23 mouse cellular contexts compared by ENCODE assay signal in genomic region chr1:54911256-54911610, GRCm38 (mm10). TPM values are rescaled to one million over a fixed set of nuclear protein-coding genes. Genes with fewer than 3 reads are reported as not detected.
DNase-seq lines count a peak whose midpoint lies in the region; ATAC-seq and TF ChIP-seq lines count a peak whose summit lies in the region.
"Had no signal": no experiment of that assay in that cellular context is flagged by ENCODE, and none has a peak within 500 bp of the region (broad histone marks: within the 10 kb centered on the region; RNA-seq: fewer than 3 reads in every experiment).

No protein-coding gene starts in this region.

- no peaks in the 10 kb centered on the region for H3K36me3 ChIP-seq in liver, postnatal 0 days (replicated peaks; ENCODE audit: insufficient read depth, low read length)
- no peaks in the 10 kb centered on the region for H3K36me3 ChIP-seq in liver, embryonic 12.5 days
- no peaks in the 10 kb centered on the region for H3K36me3 ChIP-seq in embryonic facial prominence, embryonic 10.5 days (replicated peaks)
- H3K36me3 ChIP-seq in macrophage (ENCODE audit: inconsistent target) = no peaks in the 10 kb centered on the region
- no peaks in the 10 kb centered on the region for H3K36me3 ChIP-seq in midbrain, embryonic 14.5 days (ENCODE audit: control insufficient read depth, insufficient read depth, low read length)
- H3K36me3 ChIP-seq: embryonic facial prominence, embryonic 13.5 days; G1E; heart, embryonic 15.5 days; hindbrain, embryonic 10.5 days had no signal

- H3K27ac ChIP-seq in liver, postnatal 0 days (ENCODE audit: low read depth) = peak overlapping the region; percentile 49; the same call in 1 of the 2 replicates
- H3K27ac ChIP-seq in liver, embryonic 12.5 days = no peak overlapping the region
- peak overlapping the region; percentile 79; the same call in 1 of the 2 replicates for H3K27ac ChIP-seq in bone marrow, adult 2 months (ENCODE audit: control insufficient read depth, insufficient read depth, low read depth, low read length, poor library complexity)
- H3K27ac ChIP-seq in embryonic facial prominence, embryonic 10.5 days (replicated peaks) = 0 out of 2 replicates have a peak overlapping the region, but pooled peaks have one; percentile 35
- peak overlapping the region; percentile 12; the same call in 1 of the 2 replicates for H3K27ac ChIP-seq in macrophage
- no peak overlapping the region for H3K27ac ChIP-seq in midbrain, embryonic 14.5 days (replicated peaks; ENCODE audit: low read depth, low read length)
- H3K27ac ChIP-seq: embryonic facial prominence, embryonic 13.5 days; forebrain, embryonic 13.5 days; hindbrain, embryonic 10.5 days; hindbrain, embryonic 14.5 days had no signal

- no peak overlapping the region for H3K9ac ChIP-seq in liver, postnatal 0 days (replicated peaks)
- no peak overlapping the region for H3K9ac ChIP-seq in liver, embryonic 12.5 days
- H3K9ac ChIP-seq in midbrain, embryonic 14.5 days (replicated peaks; ENCODE audit: low read length) = no peak overlapping the region
- H3K9ac ChIP-seq: embryonic facial prominence, embryonic 13.5 days; forebrain, embryonic 13.5 days; forebrain, postnatal 0 days; heart, embryonic 15.5 days; hindbrain, embryonic 14.5 days had no signal

- H3K4me2 ChIP-seq in liver, postnatal 0 days (ENCODE audit: low read depth, low read length) = no peak overlapping the region
- H3K4me2 ChIP-seq in liver, embryonic 12.5 days = no peak overlapping the region
- no peak overlapping the region for H3K4me2 ChIP-seq in midbrain, embryonic 14.5 days (ENCODE audit: low read length)
- H3K4me2 ChIP-seq: embryonic facial prominence, embryonic 13.5 days; forebrain, embryonic 13.5 days; heart, embryonic 11.5 days; heart, embryonic 15.5 days; hindbrain, embryonic 14.5 days had no signal

- H3K79me2 ChIP-seq in macrophage (ENCODE audit: inconsistent target) = peaks cover 89% of the 10 kb centered on the region

- TF ChIP-seq POLR2A in bone marrow, adult 2 months (IDR thresholded peaks at IDR 0.05; ENCODE audit: borderline replicate concordance, control insufficient read depth, low read depth, low read length) = no peak

- H3K27me3 ChIP-seq in liver, postnatal 0 days (ENCODE audit: insufficient read depth, low read length) = no peaks in the 10 kb centered on the region
- H3K27me3 ChIP-seq in liver, embryonic 12.5 days (replicated peaks) = no peaks in the 10 kb centered on the region
- no peaks in the 10 kb centered on the region for H3K27me3 ChIP-seq in embryonic facial prominence, embryonic 10.5 days (replicated peaks; ENCODE audit: low read depth, poor library complexity, severe bottlenecking)
- no peaks in the 10 kb centered on the region for H3K27me3 ChIP-seq in midbrain, embryonic 14.5 days (ENCODE audit: control insufficient read depth, insufficient read depth, low read length)
- H3K27me3 ChIP-seq: embryonic facial prominence, embryonic 13.5 days; forebrain, embryonic 13.5 days; heart, embryonic 15.5 days; Patski had no signal

- TF ChIP-seq EP300 in liver, postnatal 0 days (IDR thresholded peaks at IDR 0.05; ENCODE audit: low read depth) = no peak

- no peaks in the 10 kb centered on the region for H3K9me3 ChIP-seq in liver, postnatal 0 days (ENCODE audit: low read length)
- H3K9me3 ChIP-seq in liver, embryonic 12.5 days (replicated peaks) = no peaks in the 10 kb centered on the region
- no peaks in the 10 kb centered on the region for H3K9me3 ChIP-seq in embryonic facial prominence, embryonic 10.5 days
- H3K9me3 ChIP-seq in midbrain, embryonic 14.5 days (ENCODE audit: control insufficient read depth, low read length) = no peaks in the 10 kb centered on the region
- H3K9me3 ChIP-seq: embryonic facial prominence, embryonic 13.5 days; forebrain, embryonic 13.5 days; G1E; heart, embryonic 15.5 days; hindbrain, embryonic 10.5 days had no signal

- no peak overlapping the region for H3K4me3 ChIP-seq in liver, postnatal 0 days (ENCODE audit: low read depth, low read length)
- H3K4me3 ChIP-seq in liver, embryonic 12.5 days = no peak overlapping the region
- no peak overlapping the region for H3K4me3 ChIP-seq in bone marrow, adult 2 months (replicated peaks; ENCODE audit: control insufficient read depth, low read depth, low read length)
- no peak overlapping the region for H3K4me3 ChIP-seq in embryonic facial prominence, embryonic 10.5 days
- no peak overlapping the region for H3K4me3 ChIP-seq in macrophage (ENCODE audit: inconsistent target)
- no peak overlapping the region for H3K4me3 ChIP-seq in midbrain, embryonic 14.5 days (replicated peaks; ENCODE audit: low read depth, low read length)
- H3K4me3 ChIP-seq: embryonic facial prominence, embryonic 13.5 days; forebrain, embryonic 13.5 days; heart, embryonic 15.5 days; hindbrain, embryonic 10.5 days had no signal

- WGBS in liver, postnatal 0 days (ENCODE audit: insufficient replicate concordance) = 58% methylated on average over 1 of the region's 1 CpGs
- WGBS in liver, embryonic 12.5 days (ENCODE audit: insufficient replicate concordance) = 65% methylated on average over 1 of the region's 1 CpGs
- 21% methylated on average over 1 of the region's 1 CpGs for WGBS in bone marrow, adult 2 months
- 93% methylated on average over 1 of the region's 1 CpGs for WGBS in embryonic facial prominence, embryonic 10.5 days
- 27% methylated on average over 1 of the region's 1 CpGs for WGBS in macrophage (ENCODE audit: missing documents)
- WGBS in midbrain, embryonic 14.5 days = 96% methylated on average over 1 of the region's 1 CpGs

- TF ChIP-seq CTCF in liver, postnatal 0 days (IDR thresholded peaks at IDR 0.05; ENCODE audit: low read depth) = no peak
- no peak for TF ChIP-seq CTCF in bone marrow, adult 2 months (IDR thresholded peaks at IDR 0.05; ENCODE audit: control insufficient read depth, insufficient read depth, low read length)

- no peak for ATAC-seq in liver, postnatal 0 days
- ATAC-seq in liver, embryonic 12.5 days = no peak
- no peak for ATAC-seq in midbrain, embryonic 14.5 days (ENCODE audit: low FRiP score, low TSS enrichment)
- ATAC-seq: forebrain, embryonic 13.5 days; forebrain, postnatal 0 days; Patski had no signal

- H3K4me1 ChIP-seq in liver, postnatal 0 days (ENCODE audit: insufficient read depth) = peaks cover 33% of the 10 kb centered on the region
- peaks cover 41% of the 10 kb centered on the region for H3K4me1 ChIP-seq in liver, embryonic 12.5 days
- H3K4me1 ChIP-seq in bone marrow, adult 2 months (ENCODE audit: control insufficient read depth, insufficient read depth, low read length) = peaks cover 28% of the 10 kb centered on the region
- H3K4me1 ChIP-seq in embryonic facial prominence, embryonic 10.5 days = peaks cover 86% of the 10 kb centered on the region
- peaks cover 6% of the 10 kb centered on the region; the same call in 1 of the 2 replicates for H3K4me1 ChIP-seq in midbrain, embryonic 14.5 days (ENCODE audit: control insufficient read depth, insufficient read depth, low read length)

- no peak for DNase-seq in liver, postnatal 0 days
- no peak for DNase-seq in embryonic facial prominence, embryonic 10.5 days (ENCODE audit: low spot score)
- no peak for DNase-seq in kidney, adult 11 months
- DNase-seq in midbrain, embryonic 14.5 days = no peak
- DNase-seq in layer of hippocampus, postnatal 36 days = no peak
- DNase-seq: adrenal gland, postnatal 14 days; cerebellum, adult 11 months; cerebellum, adult 8-10 months; cerebellum, postnatal 25 days; forebrain, postnatal 0 days; gastrocnemius, postnatal 10 days; heart, adult 18-20 months had no signal

RNA-seq across cellular contexts. Expression of gene Ankrd44, which starts 15.0 kb away (rescaled TPM):
- 4.0 and 4.7 TPM in 2 replicates for polyA plus RNA-seq in liver, postnatal 0 days (2015; fragmentation: Nextera tagmentation; extraction: Ambion mirVana)
- 4.5 and 6.1 TPM in 2 replicates for polyA plus RNA-seq in liver, embryonic 12.5 days (2016; fragmentation: Nextera tagmentation; extraction: Ambion mirVana)
- polyA plus RNA-seq in bone marrow, adult 2 months (2011; ENCODE audit: insufficient read depth, insufficient read length, low replicate concordance, missing spikeins) = 12.1 and 47.3 TPM in 2 replicates
- polyA plus RNA-seq in embryonic facial prominence, embryonic 10.5 days (2016; fragmentation: Nextera tagmentation; extraction: Ambion mirVana) = 17.4 and 19.2 TPM in 2 replicates
- total RNA-seq in macrophage (2018; cell fraction: chromatin; rRNA removed) = 100 to 1,000 TPM; 135 to 677 (median 233) TPM
- total RNA-seq in macrophage (2018; cell fraction: cytosol; rRNA removed) = 10 to 100 TPM; 26.4 to 73.8 (median 36.9) TPM
- total RNA-seq in macrophage (2018; cell fraction: nucleus; rRNA removed) = 100 to 1,000 TPM in 16 of 26 experiments, 10 to 100 TPM in 10; 75.7 to 477 (median 132) TPM
- polyA plus RNA-seq in macrophage (2018) = 20.2 to 33.0 TPM (median 32.0 TPM) in 3 replicates
- polyA plus RNA-seq in midbrain, embryonic 14.5 days (2014; fragmentation: Nextera tagmentation; extraction: Ambion mirVana) = 37.0 and 39.1 TPM in 2 replicates
- 10 to 100 TPM; 13.5 to 16.5 TPM for total RNA-seq in layer of hippocampus, postnatal 36 days (2021)

Comparison
In these comparisons a context has a peak if more than half of its experiments do, and no peak if none do; other contexts are left out.
1. H3K27ac ChIP-seq: peak in liver, postnatal 0 days (single experiment), bone marrow, adult 2 months (single experiment), embryonic facial prominence, embryonic 10.5 days (single experiment) and macrophage (single experiment); none in liver, embryonic 12.5 days (single experiment) and midbrain, embryonic 14.5 days (single experiment).